Mouse (Mus musculus): ENCODE data around the gene Cdc26. TPM values are rescaled to one million over a fixed set of nuclear protein-coding genes. Genes with fewer than 3 reads are reported as not detected.

The Cdc26 gene
- polyA plus RNA-seq (2014; fragmentation: Nextera tagmentation; extraction: Ambion mirVana) = 155 and 156 TPM in 2 replicates

GRCm38 (mm10) chr4:62408601-62409282 is at the start of gene Cdc26, which contains the start of gene Prpf4:
Gene Cdc26 (minus strand): TSS chr4:62408642.
Gene Prpf4 (plus strand): TSS chr4:62408797.
- under 1% methylated on average over 39 of the region's 39 CpGs for WGBS
- ATAC-seq (replicated peaks; ENCODE audit: low FRiP score) (peak; percentile 98), DNase-seq (ENCODE audit: low spot score) (peak; percentile 89)
- Histone ChIP-seq H3K4me2 (peak within 1 kb of the TSS; percentile 74), H3K36me3 (ENCODE audit: control insufficient read depth, insufficient read depth, low read length) (peaks cover 19% of the 10 kb centered on the region), H3K9ac (ENCODE audit: low read depth, low read length) (peak within 1 kb of the TSS; percentile 84), H3K27me3 (replicated peaks; ENCODE audit: control insufficient read depth, insufficient read depth, low read length) (no peaks in the 10 kb centered on the region), H3K4me1 (replicated peaks; ENCODE audit: control insufficient read depth, insufficient read depth, low read length) (peaks cover 17% of the 10 kb centered on the region), H3K4me3 (ENCODE audit: low read depth, low read length) (peak within 1 kb of the TSS; percentile 79), H3K9me3 (ENCODE audit: control insufficient read depth, low read length) (no peaks in the 10 kb centered on the region), H3K27ac (ENCODE audit: low read depth, low read length) (peak within 1 kb of the TSS; percentile 88)

GRCm38 (mm10) chr4:62454995-62455394 is 46.6 kb upstream of the Cdc26 start:
- DNase-seq (ENCODE audit: low spot score) = no peak
- 59% methylated on average over 5 of the region's 5 CpGs for WGBS

DNA sequence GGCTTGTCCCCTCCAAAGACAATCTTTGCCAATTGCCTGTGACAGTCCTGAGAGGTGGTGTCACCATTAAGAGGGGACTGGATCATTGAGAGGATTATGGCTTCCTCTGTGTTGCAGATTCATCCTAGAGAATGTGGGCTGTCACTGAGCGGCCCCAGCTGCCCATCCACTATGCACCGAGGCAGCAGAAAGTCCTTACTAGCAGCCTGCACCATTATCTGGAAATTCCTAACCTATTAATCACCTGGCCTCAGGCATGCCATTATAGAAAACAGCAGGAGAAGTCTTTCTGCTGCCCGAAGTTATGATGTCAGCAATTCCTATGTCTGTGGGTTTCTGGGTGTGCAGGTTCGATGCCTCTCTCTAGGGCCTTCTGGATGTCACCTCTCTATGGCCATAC is 32.5 kb upstream of the Cdc26 start:
- no peak overlapping the region for H3K4me3 ChIP-seq (ENCODE audit: low read depth, low read length)
- no peaks in the 10 kb centered on the region for H3K36me3 ChIP-seq (ENCODE audit: control insufficient read depth, insufficient read depth, low read length)
- no peak for ATAC-seq (replicated peaks; ENCODE audit: low FRiP score)
- no peaks in the 10 kb centered on the region for H3K4me1 ChIP-seq (replicated peaks; ENCODE audit: control insufficient read depth, insufficient read depth, low read length)
- DNase-seq (ENCODE audit: low spot score) = no peak
- H3K27ac ChIP-seq (ENCODE audit: low read depth, low read length) = no peak overlapping the region
- H3K27me3 ChIP-seq (replicated peaks; ENCODE audit: control insufficient read depth, insufficient read depth, low read length) = no peaks in the 10 kb centered on the region
- no peak overlapping the region for H3K4me2 ChIP-seq
- H3K9me3 ChIP-seq (ENCODE audit: control insufficient read depth, low read length) = no peaks in the 10 kb centered on the region; the same call in 1 of the 2 replicates
- no peak overlapping the region for H3K9ac ChIP-seq (ENCODE audit: low read depth, low read length)
- WGBS = 66% methylated on average over 4 of the region's 4 CpGs

More at GRCm38 (mm10) chr4:62454995-62455394, 46.6 kb upstream of the Cdc26 start:
- no peaks in the 10 kb centered on the region for H3K27me3 ChIP-seq (replicated peaks; ENCODE audit: control insufficient read depth, insufficient read depth, low read length)
- no peak overlapping the region for H3K4me3 ChIP-seq (ENCODE audit: low read depth, low read length)
- H3K4me2 ChIP-seq = no peak overlapping the region
- no peak overlapping the region for H3K27ac ChIP-seq (ENCODE audit: low read depth, low read length)
- H3K9me3 ChIP-seq (ENCODE audit: control insufficient read depth, low read length) = no peaks in the 10 kb centered on the region
- no peaks in the 10 kb centered on the region for H3K36me3 ChIP-seq (ENCODE audit: control insufficient read depth, insufficient read depth, low read length)
- ATAC-seq (replicated peaks; ENCODE audit: low FRiP score) = no peak
- H3K4me1 ChIP-seq (replicated peaks; ENCODE audit: control insufficient read depth, insufficient read depth, low read length) = no peaks in the 10 kb centered on the region
- no peak overlapping the region for H3K9ac ChIP-seq (ENCODE audit: low read depth, low read length)

DNA sequence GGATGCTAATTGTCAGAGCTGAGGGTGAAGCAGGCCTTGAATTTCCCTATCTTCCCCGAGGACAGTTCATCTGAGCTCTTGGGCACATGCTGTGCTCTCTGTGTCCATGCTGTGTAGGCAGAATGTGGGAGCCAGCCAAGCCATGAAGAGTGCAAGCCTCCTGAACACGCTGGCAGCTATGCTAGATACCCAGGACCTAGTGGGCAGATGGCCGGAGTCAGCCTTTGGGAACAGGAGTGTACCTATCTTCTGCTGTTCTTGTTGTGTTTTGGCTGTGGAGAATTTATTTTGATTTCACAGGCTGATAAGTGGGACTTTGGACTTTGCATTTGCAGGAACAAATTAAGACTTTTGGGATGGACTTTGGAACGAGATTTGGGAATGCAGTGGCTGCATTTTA is 32.1 kb upstream of the Cdc26 start:
- H3K27ac ChIP-seq (ENCODE audit: low read depth, low read length) = no peak overlapping the region
- H3K9me3 ChIP-seq (ENCODE audit: control insufficient read depth, low read length) = no peaks in the 10 kb centered on the region; the same call in 1 of the 2 replicates
- no peaks in the 10 kb centered on the region for H3K36me3 ChIP-seq (ENCODE audit: control insufficient read depth, insufficient read depth, low read length)
- no peak overlapping the region for H3K9ac ChIP-seq (ENCODE audit: low read depth, low read length)
- 74% methylated on average over 4 of the region's 4 CpGs for WGBS
- DNase-seq (ENCODE audit: low spot score) (no peak), ATAC-seq (replicated peaks; ENCODE audit: low FRiP score) (no peak)
- H3K4me1 ChIP-seq (replicated peaks; ENCODE audit: control insufficient read depth, insufficient read depth, low read length) = no peaks in the 10 kb centered on the region
- H3K4me3 ChIP-seq (ENCODE audit: low read depth, low read length) = no peak overlapping the region
- H3K27me3 ChIP-seq (replicated peaks; ENCODE audit: control insufficient read depth, insufficient read depth, low read length) = no peaks in the 10 kb centered on the region
- no peak overlapping the region for H3K4me2 ChIP-seq

DNA sequence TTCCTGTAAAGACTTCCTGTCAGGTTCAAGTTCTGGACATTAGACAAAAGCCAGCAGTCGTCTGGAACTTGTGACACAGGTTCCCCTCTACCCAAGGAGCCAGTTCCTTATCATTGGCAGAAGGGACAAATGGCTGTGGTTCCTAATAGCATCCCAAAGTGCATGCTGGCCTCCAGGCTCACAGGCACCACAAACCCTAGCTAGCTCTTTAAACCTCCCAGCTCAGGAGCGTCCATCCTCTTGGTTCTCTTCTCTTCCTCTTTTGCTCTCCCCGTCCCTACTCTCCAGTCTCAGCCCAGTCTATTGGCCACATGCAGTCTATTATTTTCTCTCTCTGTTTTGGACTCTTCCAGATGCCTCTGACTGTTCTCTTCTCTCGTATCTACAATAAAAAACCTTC is 31.4 kb upstream of the Cdc26 start:
- Histone ChIP-seq H3K9ac (ENCODE audit: low read depth, low read length) (no peak overlapping the region), H3K4me1 (replicated peaks; ENCODE audit: control insufficient read depth, insufficient read depth, low read length) (no peaks in the 10 kb centered on the region), H3K36me3 (ENCODE audit: control insufficient read depth, insufficient read depth, low read length) (no peaks in the 10 kb centered on the region), H3K4me2 (no peak overlapping the region), H3K27ac (ENCODE audit: low read depth, low read length) (no peak overlapping the region), H3K9me3 (ENCODE audit: control insufficient read depth, low read length) (no peaks in the 10 kb centered on the region; the same call in 1 of the 2 replicates), H3K27me3 (replicated peaks; ENCODE audit: control insufficient read depth, insufficient read depth, low read length) (no peaks in the 10 kb centered on the region), H3K4me3 (ENCODE audit: low read depth, low read length) (no peak overlapping the region)
- no peak for DNase-seq (ENCODE audit: low spot score)
- WGBS = 44% methylated on average over 4 of the region's 4 CpGs
- no peak for ATAC-seq (replicated peaks; ENCODE audit: low FRiP score)

- no peak overlapping the region for H3K4me3 ChIP-seq (ENCODE audit: low read depth, low read length)
- no peak overlapping the region for H3K9ac ChIP-seq (ENCODE audit: low read depth, low read length)
- ATAC-seq (replicated peaks; ENCODE audit: low FRiP score) = no peak
- H3K4me1 ChIP-seq (replicated peaks; ENCODE audit: control insufficient read depth, insufficient read depth, low read length) = no peaks in the 10 kb centered on the region
- no peaks in the 10 kb centered on the region for H3K27me3 ChIP-seq (replicated peaks; ENCODE audit: control insufficient read depth, insufficient read depth, low read length)
- DNase-seq (ENCODE audit: low spot score) = no peak
- H3K36me3 ChIP-seq (ENCODE audit: control insufficient read depth, insufficient read depth, low read length) = no peaks in the 10 kb centered on the region
- H3K4me2 ChIP-seq = no peak overlapping the region
- WGBS = 82% methylated on average over 7 of the region's 7 CpGs
- no peak overlapping the region for H3K27ac ChIP-seq (ENCODE audit: low read depth, low read length)
- H3K9me3 ChIP-seq (ENCODE audit: control insufficient read depth, low read length) = no peaks in the 10 kb centered on the region; the same call in 1 of the 2 replicates
Observed at GRCm38 (mm10) chr4:62437871-62438270, 29.4 kb upstream of the Cdc26 start.

- H3K4me1 ChIP-seq (replicated peaks; ENCODE audit: control insufficient read depth, insufficient read depth, low read length) = no peaks in the 10 kb centered on the region
- no peak overlapping the region for H3K4me3 ChIP-seq (ENCODE audit: low read depth, low read length)
- no peaks in the 10 kb centered on the region for H3K27me3 ChIP-seq (replicated peaks; ENCODE audit: control insufficient read depth, insufficient read depth, low read length)
- no peaks in the 10 kb centered on the region; the same call in 1 of the 2 replicates for H3K9me3 ChIP-seq (ENCODE audit: control insufficient read depth, low read length)
- 82% methylated on average over 3 of the region's 3 CpGs for WGBS
- no peak overlapping the region for H3K9ac ChIP-seq (ENCODE audit: low read depth, low read length)
- DNase-seq (ENCODE audit: low spot score) (no peak), ATAC-seq (replicated peaks; ENCODE audit: low FRiP score) (no peak)
- H3K36me3 ChIP-seq (ENCODE audit: control insufficient read depth, insufficient read depth, low read length) = no peaks in the 10 kb centered on the region
- H3K27ac ChIP-seq (ENCODE audit: low read depth, low read length) = no peak overlapping the region
- H3K4me2 ChIP-seq = no peak overlapping the region
Observed at GRCm38 (mm10) chr4:62437256-62437778, 28.9 kb upstream of the Cdc26 start.

GRCm38 (mm10) chr4:62435081-62435480 is 26.6 kb upstream of the Cdc26 start, which contains the start of gene Rnf183:
Gene Rnf183 (minus strand): TSS chr4:62435252.
- Histone ChIP-seq H3K4me3 (ENCODE audit: low read depth, low read length) (no peak within 1 kb of the TSS), H3K4me2 (no peak within 1 kb of the TSS), H3K27ac (ENCODE audit: low read depth, low read length) (no peak within 1 kb of the TSS), H3K36me3 (ENCODE audit: control insufficient read depth, insufficient read depth, low read length) (no peaks in the 10 kb centered on the region), H3K27me3 (replicated peaks; ENCODE audit: control insufficient read depth, insufficient read depth, low read length) (no peaks in the 10 kb centered on the region), H3K4me1 (replicated peaks; ENCODE audit: control insufficient read depth, insufficient read depth, low read length) (0 out of 2 replicates have a peak, but pooled peaks cover 2% of the 10 kb centered on the region), H3K9ac (ENCODE audit: low read depth, low read length) (no peak within 1 kb of the TSS), H3K9me3 (ENCODE audit: control insufficient read depth, low read length) (no peaks in the 10 kb centered on the region)
- WGBS = 80% methylated on average over 6 of the region's 6 CpGs
- ATAC-seq (replicated peaks; ENCODE audit: low FRiP score) (no peak), DNase-seq (ENCODE audit: low spot score) (no peak)

Data from liver, embryonic 11.5 days (tissue).